Mouse (Mus musculus): ENCODE measurements at regions not wholly inside any gene's neighbourhood (a gene's known extent, or its start where the extent isn't known, plus 50 kb on each side); places are given as distances from the start of the nearest gene placed in this dataset.

- TF ChIP-seq CTCF (IDR thresholded peaks at IDR 0.05; ENCODE audit: insufficient read depth, low read depth, low read length) (no peak), POLR2A (IDR thresholded peaks at IDR 0.05; ENCODE audit: insufficient read depth, low read depth, low read length) (no peak)
Observed at GRCm38 (mm10) chr1:35838625-35839024, 229.6 kb upstream of the Hs6st1 start.

Measured in olfactory bulb, adult 2 months (tissue).